Mouse (Mus musculus) intestine, embryonic 16.5 days (tissue): ENCODE data around the gene Gadd45g. TPM values are rescaled to one million over a fixed set of nuclear protein-coding genes. Genes with fewer than 3 reads are reported as not detected.

Experiments used
- ATAC-seq: fragments of 200-750 bp; cut with Nextera tagmentation; 2 replicates; pipeline ENCODE4 v1.8.0; 2017; ENCODE audit warnings: moderate TSS enrichment, moderate library complexity
- H3K27ac ChIP-seq: fragments of 300-500 bp; sonication (generic); 2 replicates; pipeline ENCODE4 v1.5.1; 2014; ENCODE audit warnings: mild to moderate bottlenecking, low read length
- H3K27me3 ChIP-seq: fragments of 300-500 bp; sonication (generic); replicated peaks from 2 replicates; pipeline ENCODE4 v1.6.1; 2014; ENCODE audit warnings: low read length, control low read depth, mixed read lengths; ENCODE audit not compliant: control insufficient read depth, insufficient read depth
- H3K36me3 ChIP-seq: fragments of 300-500 bp; sonication (generic); 2 replicates; pipeline ENCODE4 v1.6.1; 2014; ENCODE audit warnings: low read length, control low read depth; ENCODE audit not compliant: control insufficient read depth, insufficient read depth
- H3K4me1 ChIP-seq: fragments of 300-500 bp; sonication (generic); 2 replicates; pipeline ENCODE4 v1.6.1; 2014; ENCODE audit warnings: low read length, control low read depth, mixed read lengths; ENCODE audit not compliant: control insufficient read depth, insufficient read depth
- H3K4me2 ChIP-seq: fragments of 300-500 bp; sonication (generic); 2 replicates; pipeline ENCODE4 v1.6.1; 2014; ENCODE audit warnings: low read depth, low read length, control low read depth
- H3K4me3 ChIP-seq: fragments of 300-500 bp; sonication (generic); 2 replicates; pipeline ENCODE4 v1.5.1; 2014; ENCODE audit warnings: mild to moderate bottlenecking, low read length
- H3K9ac ChIP-seq: fragments of 300-500 bp; sonication (generic); 2 replicates; pipeline ENCODE4 v1.6.1; 2014; ENCODE audit warnings: low read depth, low read length
- H3K9me3 ChIP-seq: fragments of 300-500 bp; sonication (generic); 2 replicates; pipeline ENCODE4 v1.6.1; 2016; ENCODE audit warnings: low read length, control low read depth; ENCODE audit not compliant: control insufficient read depth
- WGBS: fragments of 180-500 bp; shearing (Covaris S2); extraction: QIAGEN DNeasy Blood & Tissue Kit; methylation state at CpG from one replicate; pipeline ENCODE4 v1.1.7; 2014; 5-methylcytosine and 5-hydroxymethylcytosine counted together
- polyA plus RNA-seq: library from polyadenylated mRNA; unstranded; fragments of >200 nt; fragmentation: Nextera tagmentation; extraction: Ambion mirVana; gene quantifications from 2 replicates; pipeline ENCODE4 v1.2.1, GENCODE M21; 2015

Gene Gadd45g
- polyA plus RNA-seq, 1 experiment from 2014 or later, result 40.8 TPM

DNA sequence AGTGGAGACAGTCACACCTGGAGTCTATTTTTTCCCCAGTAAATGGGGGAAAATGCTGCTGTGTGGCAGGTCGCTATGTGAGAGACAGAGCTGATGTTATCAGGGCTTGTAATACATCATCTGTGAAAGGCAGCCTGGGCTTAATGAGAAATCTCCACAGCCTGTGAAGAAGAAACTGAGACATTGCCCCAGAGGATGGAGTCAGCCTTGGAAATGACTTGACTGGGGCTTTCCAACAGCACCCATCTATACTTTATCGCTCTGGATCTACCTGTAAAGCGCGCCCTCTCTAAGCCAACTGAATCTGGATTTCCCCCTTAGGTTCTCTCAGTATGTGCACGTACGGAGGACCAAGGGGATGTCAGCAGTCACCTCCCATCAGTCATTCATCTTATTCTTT is 31.8 kb upstream of the Gadd45g start:
- Histone ChIP-seq H3K4me2 (no peak overlapping the region), H3K27me3 (no peaks in the 10 kb centered on the region), H3K36me3 (no peaks in the 10 kb centered on the region), H3K4me3 (no peak overlapping the region), H3K9me3 (no peaks in the 10 kb centered on the region), H3K4me1 (peaks cover 12% of the 10 kb centered on the region; the same call in 1 of the 2 replicates), H3K9ac (no peak overlapping the region), H3K27ac (no peak overlapping the region)
- 88% methylated on average over 6 of the region's 6 CpGs for WGBS
- no peak for ATAC-seq

DNA sequence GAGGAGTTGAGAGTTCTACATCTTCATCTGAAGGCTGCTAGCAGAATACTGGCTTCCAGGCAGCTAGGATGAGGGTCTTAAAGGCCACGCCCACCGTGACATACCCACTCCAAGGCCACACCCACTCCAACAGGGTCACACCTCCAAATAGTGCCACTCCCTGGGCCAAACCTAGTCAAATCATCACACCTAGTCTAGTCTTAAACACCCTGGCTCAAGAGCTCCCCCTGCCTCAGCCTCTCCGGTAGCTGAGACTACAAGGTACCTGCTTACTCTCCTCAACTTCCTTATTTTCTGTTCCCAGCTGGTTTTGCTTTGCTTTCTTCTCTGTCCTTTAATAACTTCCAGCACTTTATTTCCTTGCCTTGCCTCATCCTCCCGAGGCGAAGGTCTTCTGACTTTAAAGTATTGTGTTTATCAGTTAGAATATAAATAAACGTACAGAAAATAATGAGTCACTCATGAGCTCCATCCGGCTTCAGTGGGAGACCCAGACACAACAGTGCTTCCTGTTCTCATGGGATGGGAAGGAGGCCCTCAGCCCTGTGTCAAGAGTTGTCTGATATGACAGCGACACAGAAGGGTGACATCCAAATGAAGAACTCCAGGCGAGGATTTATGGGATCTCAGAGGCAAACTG is 30.5 kb upstream of the Gadd45g start:
- Histone ChIP-seq H3K9me3 (no peaks in the 10 kb centered on the region), H3K4me3 (no peak overlapping the region), H3K9ac (no peak overlapping the region), H3K27ac (peak overlapping the region; percentile 57), H3K4me2 (no peak overlapping the region), H3K4me1 (peaks cover 12% of the 10 kb centered on the region; the same call in 1 of the 2 replicates), H3K27me3 (no peaks in the 10 kb centered on the region), H3K36me3 (no peaks in the 10 kb centered on the region)
- peak; percentile 67 for ATAC-seq
- WGBS, result 50% methylated on average over 9 of the region's 9 CpGs

DNA sequence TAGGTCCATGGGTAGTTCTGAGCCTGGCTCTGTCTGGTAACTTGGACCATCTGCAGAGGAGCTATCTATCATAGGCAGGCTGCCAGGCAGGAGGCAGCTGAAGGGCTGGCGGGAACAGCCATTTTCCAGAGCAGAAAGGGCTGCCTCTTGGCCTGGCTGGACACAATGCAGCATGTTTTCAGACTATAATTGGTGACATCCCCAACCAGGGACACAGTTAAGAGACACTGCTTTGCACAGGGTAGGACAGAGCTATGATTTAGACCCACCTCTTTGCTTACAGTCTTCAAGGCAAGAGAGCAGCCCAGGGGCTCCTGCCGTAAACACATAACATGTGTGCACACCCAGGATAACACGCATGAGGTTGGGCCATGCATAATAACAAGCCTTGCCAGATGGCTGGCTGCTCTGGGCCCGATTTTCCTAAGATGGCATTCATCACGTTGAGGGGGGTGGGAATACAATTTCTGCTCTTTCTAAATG is 29.9 kb upstream of the Gadd45g start:
- peaks cover 12% of the 10 kb centered on the region; the same call in 1 of the 2 replicates for H3K4me1 ChIP-seq
- H3K27ac ChIP-seq, result peak overlapping the region; percentile 57
- 57% methylated on average over 5 of the region's 5 CpGs for WGBS
- H3K4me2 ChIP-seq, result no peak overlapping the region
- no peaks in the 10 kb centered on the region for H3K9me3 ChIP-seq
- H3K9ac ChIP-seq, result no peak overlapping the region
- H3K27me3 ChIP-seq, result no peaks in the 10 kb centered on the region
- H3K4me3 ChIP-seq, result no peak overlapping the region
- H3K36me3 ChIP-seq, result no peaks in the 10 kb centered on the region
- 0 out of 2 replicates have a peak, but pooled peaks have one; percentile 22 for ATAC-seq

GRCm38 (mm10) chr13:51818170-51818943 is 28.1 kb upstream of the Gadd45g start:
- H3K4me2 ChIP-seq, result no peak overlapping the region
- peaks cover 12% of the 10 kb centered on the region; the same call in 1 of the 2 replicates for H3K4me1 ChIP-seq
- no peaks in the 10 kb centered on the region for H3K36me3 ChIP-seq
- no peak overlapping the region for H3K4me3 ChIP-seq
- ATAC-seq, result 0 out of 2 replicates have a peak, but pooled peaks have one; percentile 19
- H3K9me3 ChIP-seq, result no peaks in the 10 kb centered on the region
- H3K27me3 ChIP-seq, result no peaks in the 10 kb centered on the region
- WGBS, result 27% methylated on average over 6 of the region's 6 CpGs
- H3K27ac ChIP-seq, result no peak overlapping the region
- H3K9ac ChIP-seq, result no peak overlapping the region

DNA sequence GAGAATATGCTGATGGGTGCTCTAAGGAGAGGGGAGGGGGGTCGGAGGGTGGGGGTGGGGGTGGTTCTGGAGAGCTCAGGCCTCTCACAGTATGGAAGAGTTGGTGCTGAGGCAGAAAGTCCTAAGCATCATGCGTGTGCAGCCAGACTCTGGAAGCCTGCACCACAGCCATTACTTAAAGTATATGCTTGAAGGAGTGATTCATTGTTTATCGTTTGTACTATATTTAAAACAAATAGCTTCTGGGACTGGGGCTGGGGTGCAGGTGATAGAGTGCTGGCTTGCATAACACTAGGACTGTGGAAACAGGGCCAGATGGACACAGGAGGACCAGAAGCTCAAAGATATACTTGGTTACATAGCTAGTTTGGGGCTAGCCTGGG is 27.5 kb upstream of the Gadd45g start:
- Histone ChIP-seq H3K27ac (no peak overlapping the region), H3K4me1 (peaks cover 15% of the 10 kb centered on the region; the same call in 1 of the 2 replicates), H3K4me2 (no peak overlapping the region), H3K9me3 (no peaks in the 10 kb centered on the region), H3K27me3 (no peaks in the 10 kb centered on the region), H3K9ac (no peak overlapping the region), H3K36me3 (no peaks in the 10 kb centered on the region), H3K4me3 (no peak overlapping the region)
- WGBS, result 49% methylated on average over 3 of the region's 3 CpGs
- ATAC-seq, result no peak

DNA sequence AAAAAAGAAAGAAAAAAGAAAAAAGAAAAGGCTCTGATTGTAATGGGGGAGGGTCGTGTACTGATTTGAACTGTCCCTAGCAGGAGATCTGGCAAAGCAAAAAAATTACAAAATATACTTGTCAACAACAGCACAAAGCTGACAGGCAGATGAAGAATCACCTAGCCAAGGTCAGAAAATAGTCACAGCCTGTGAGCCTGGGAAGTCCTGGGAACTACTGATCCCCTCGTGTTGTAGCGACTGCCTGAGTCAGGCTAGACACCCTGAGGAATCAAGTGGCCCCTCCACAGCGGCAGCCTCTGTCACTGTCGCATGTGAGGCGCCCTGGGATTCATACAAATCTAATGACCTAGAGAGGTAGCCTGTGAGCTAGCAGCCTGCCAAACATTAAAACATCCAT is 27.1 kb upstream of the Gadd45g start:
- ATAC-seq, result no peak
- H3K9ac ChIP-seq, result no peak overlapping the region
- H3K4me3 ChIP-seq, result no peak overlapping the region
- H3K36me3 ChIP-seq, result no peaks in the 10 kb centered on the region
- no peaks in the 10 kb centered on the region for H3K9me3 ChIP-seq
- H3K27ac ChIP-seq, result no peak overlapping the region
- no peak overlapping the region for H3K4me2 ChIP-seq
- H3K27me3 ChIP-seq, result no peaks in the 10 kb centered on the region
- 71% methylated on average over 6 of the region's 6 CpGs for WGBS
- peaks cover 16% of the 10 kb centered on the region; the same call in 1 of the 2 replicates for H3K4me1 ChIP-seq

- WGBS, result 38% methylated on average over 3 of the region's 3 CpGs
- ATAC-seq, result no peak
- H3K4me1 ChIP-seq, result peaks cover 14% of the 10 kb centered on the region; the same call in 1 of the 2 replicates
- H3K9me3 ChIP-seq, result no peaks in the 10 kb centered on the region
- H3K27ac ChIP-seq, result no peak overlapping the region
- H3K9ac ChIP-seq, result no peak overlapping the region
- H3K4me2 ChIP-seq, result no peak overlapping the region
- no peaks in the 10 kb centered on the region for H3K36me3 ChIP-seq
- H3K4me3 ChIP-seq, result no peak overlapping the region
- no peaks in the 10 kb centered on the region for H3K27me3 ChIP-seq
These were observed 24.5 kb upstream of the Gadd45g start for GRCm38 (mm10) chr13:51821988-51822387.

DNA sequence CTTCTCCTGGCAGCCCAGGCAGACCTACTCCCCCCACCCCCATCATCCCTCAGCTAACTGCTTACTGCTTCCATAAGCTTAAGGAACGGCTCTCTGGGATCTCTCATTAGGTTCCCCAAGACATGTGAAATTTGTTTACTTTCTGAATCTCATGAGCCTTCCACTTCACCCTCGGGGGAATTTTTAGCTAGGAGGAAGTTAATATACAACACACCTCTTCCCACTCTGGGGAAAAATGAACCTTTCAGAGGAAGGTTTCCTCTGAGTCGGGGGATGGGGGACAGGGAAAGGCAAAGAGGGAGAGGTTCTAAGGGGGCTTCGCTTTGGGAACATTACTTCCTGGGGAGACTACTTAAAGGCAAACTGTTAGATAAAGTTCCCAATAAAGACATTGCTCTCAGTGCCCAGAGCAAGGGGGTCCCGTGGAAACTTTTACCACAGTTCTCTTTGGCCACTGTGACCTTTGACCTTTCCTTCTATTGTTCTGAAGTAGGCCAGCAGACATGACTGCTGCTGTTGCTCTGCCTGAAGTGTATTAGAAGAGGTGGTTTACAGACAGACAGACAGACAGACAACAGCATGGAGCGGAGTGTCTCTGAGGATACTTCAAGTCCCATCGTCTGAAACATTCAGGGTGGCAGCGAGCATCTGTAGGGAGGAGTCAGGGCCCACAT is 22.5 kb upstream of the Gadd45g start:
- no peak overlapping the region for H3K4me2 ChIP-seq
- ATAC-seq, result no peak

DNA sequence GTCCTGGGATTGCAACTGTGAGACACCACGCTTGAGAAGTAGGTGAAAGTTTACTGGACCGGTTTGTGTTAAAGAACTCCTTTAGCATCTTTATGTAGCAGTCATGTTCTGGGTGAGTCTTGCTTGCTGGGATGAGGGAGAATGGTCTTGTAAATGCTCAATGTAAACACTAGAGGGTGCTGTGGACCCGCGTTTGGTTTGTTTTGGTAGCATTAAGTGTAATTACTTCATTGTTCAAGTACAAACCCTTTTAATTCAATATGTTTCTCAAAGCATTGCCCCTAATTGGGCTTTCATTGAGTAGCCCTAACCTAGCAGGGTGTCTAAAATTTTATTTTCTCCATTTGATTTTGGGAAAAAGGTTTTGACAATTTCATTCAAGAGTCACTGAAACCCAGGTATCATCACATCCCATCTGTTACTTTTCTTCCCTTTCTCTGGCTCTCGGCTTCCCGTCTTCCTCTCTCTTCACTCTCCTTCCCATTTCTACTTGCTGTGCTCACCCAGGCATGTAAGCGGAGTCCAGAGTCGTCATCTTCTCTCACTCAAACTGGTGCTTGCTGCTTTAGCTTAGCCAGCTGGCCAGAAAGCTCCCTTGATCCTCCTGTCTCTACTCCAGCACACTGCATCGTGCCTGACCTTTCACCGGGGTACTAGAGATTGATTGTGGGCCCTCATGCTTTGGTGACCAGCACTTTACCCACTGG is 15.6 kb upstream of the Gadd45g start:
- Histone ChIP-seq H3K4me3 (no peak overlapping the region), H3K9me3 (no peaks in the 10 kb centered on the region), H3K9ac (no peak overlapping the region), H3K4me2 (no peak overlapping the region), H3K36me3 (no peaks in the 10 kb centered on the region), H3K4me1 (peaks cover 4% of the 10 kb centered on the region), H3K27me3 (no peaks in the 10 kb centered on the region), H3K27ac (no peak overlapping the region)
- 38% methylated on average over 10 of the region's 10 CpGs for WGBS
- no peak for ATAC-seq

More for the DNA sequence above, 22.5 kb upstream of the Gadd45g start:
- WGBS, result 28% methylated on average over 8 of the region's 8 CpGs
- Histone ChIP-seq H3K27ac (no peak overlapping the region), H3K9ac (no peak overlapping the region), H3K4me1 (peaks cover 12% of the 10 kb centered on the region; the same call in 1 of the 2 replicates), H3K9me3 (no peaks in the 10 kb centered on the region), H3K36me3 (no peaks in the 10 kb centered on the region), H3K4me3 (no peak overlapping the region), H3K27me3 (no peaks in the 10 kb centered on the region)
